Mouse (Mus musculus): ENCODE measurements around the gene Ppif. TPM values are rescaled to one million over a fixed set of nuclear protein-coding genes. Genes with fewer than 3 reads are reported as not detected.

Gene Ppif
- polyA plus RNA-seq, 1 experiment from 2014 or later, result 44.4 TPM

- H3K9ac ChIP-seq (ENCODE audit: low read depth, low read length), result no peak overlapping the region
- no peak overlapping the region for H3K4me2 ChIP-seq (replicated peaks; ENCODE audit: low read depth, low read length)
- H3K9me3 ChIP-seq (ENCODE audit: control insufficient read depth, low read length), result no peaks in the 10 kb centered on the region
- H3K36me3 ChIP-seq (ENCODE audit: control insufficient read depth, insufficient read depth, low read length), result peaks cover 8% of the 10 kb centered on the region; the same call in 1 of the 2 replicates
- H3K27me3 ChIP-seq (ENCODE audit: control insufficient read depth, insufficient read depth, low read length), result no peaks in the 10 kb centered on the region
- peaks cover 33% of the 10 kb centered on the region for H3K4me1 ChIP-seq (ENCODE audit: control insufficient read depth, insufficient read depth, low read length)
- WGBS, result 65% methylated on average over 9 of the region's 9 CpGs
- H3K4me3 ChIP-seq (ENCODE audit: low read length), result no peak overlapping the region
- ATAC-seq (ENCODE audit: low FRiP score, low TSS enrichment), result 0 out of 2 replicates have a peak, but pooled peaks have one; percentile 2
- H3K27ac ChIP-seq (ENCODE audit: low read depth, low read length), result peak overlapping the region; percentile 83
Observed at GRCm38 (mm10) chr14:25719371-25719770, 25.4 kb downstream of the Ppif start.

- no peak for ATAC-seq (ENCODE audit: low FRiP score, low TSS enrichment)
- no peaks in the 10 kb centered on the region for H3K27me3 ChIP-seq (ENCODE audit: control insufficient read depth, insufficient read depth, low read length)
- peaks cover 50% of the 10 kb centered on the region for H3K4me1 ChIP-seq (ENCODE audit: control insufficient read depth, insufficient read depth, low read length)
- no peak overlapping the region for H3K4me3 ChIP-seq (ENCODE audit: low read length)
- no peak overlapping the region for H3K27ac ChIP-seq (ENCODE audit: low read depth, low read length)
- 87% methylated on average over 5 of the region's 5 CpGs for WGBS
- H3K4me2 ChIP-seq (replicated peaks; ENCODE audit: low read depth, low read length), result no peak overlapping the region
- H3K9ac ChIP-seq (ENCODE audit: low read depth, low read length), result no peak overlapping the region
- no peaks in the 10 kb centered on the region for H3K9me3 ChIP-seq (ENCODE audit: control insufficient read depth, low read length)
- peaks cover 2% of the 10 kb centered on the region; the same call in 1 of the 2 replicates for H3K36me3 ChIP-seq (ENCODE audit: control insufficient read depth, insufficient read depth, low read length)
Observed at GRCm38 (mm10) chr14:25720962-25721707, 27.2 kb downstream of the Ppif start.

DNA sequence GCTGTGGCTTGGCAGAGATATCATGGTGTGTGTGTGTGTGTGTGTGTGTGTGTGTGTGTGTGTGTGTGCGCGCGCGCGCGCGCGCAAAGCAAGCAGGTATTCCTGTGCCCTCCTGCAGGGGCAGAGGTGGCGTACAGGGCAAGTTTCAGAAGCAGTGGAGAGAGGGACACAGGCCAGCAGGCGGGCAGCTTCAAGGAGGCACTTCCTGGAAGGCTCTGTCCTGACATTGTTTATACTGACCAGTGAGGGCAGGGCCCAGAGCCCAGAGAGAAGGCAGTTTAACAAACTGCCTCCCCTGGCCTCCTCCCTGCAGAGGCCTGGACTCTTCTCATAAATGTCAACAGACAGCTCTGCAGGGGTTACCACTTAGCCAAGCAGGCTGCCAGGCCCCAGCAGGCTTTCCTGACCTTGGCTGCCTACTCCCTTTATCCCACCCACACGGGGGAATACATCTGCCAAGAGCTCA is 31.1 kb downstream of the Ppif start:
- H3K4me3 ChIP-seq (ENCODE audit: low read length), result no peak overlapping the region
- H3K4me1 ChIP-seq (ENCODE audit: control insufficient read depth, insufficient read depth, low read length), result peaks cover 24% of the 10 kb centered on the region
- H3K4me2 ChIP-seq (replicated peaks; ENCODE audit: low read depth, low read length), result no peak overlapping the region
- no peaks in the 10 kb centered on the region for H3K9me3 ChIP-seq (ENCODE audit: control insufficient read depth, low read length)
- H3K36me3 ChIP-seq (ENCODE audit: control insufficient read depth, insufficient read depth, low read length), result 0 out of 2 replicates have a peak, but pooled peaks cover 2% of the 10 kb centered on the region
- 63% methylated on average over 11 of the region's 11 CpGs for WGBS
- H3K9ac ChIP-seq (ENCODE audit: low read depth, low read length), result no peak overlapping the region
- H3K27me3 ChIP-seq (ENCODE audit: control insufficient read depth, insufficient read depth, low read length), result no peaks in the 10 kb centered on the region
- H3K27ac ChIP-seq (ENCODE audit: low read depth, low read length), result peak overlapping the region; percentile 66; the same call in 1 of the 2 replicates
- ATAC-seq (ENCODE audit: low FRiP score, low TSS enrichment), result peak; percentile 84

DNA sequence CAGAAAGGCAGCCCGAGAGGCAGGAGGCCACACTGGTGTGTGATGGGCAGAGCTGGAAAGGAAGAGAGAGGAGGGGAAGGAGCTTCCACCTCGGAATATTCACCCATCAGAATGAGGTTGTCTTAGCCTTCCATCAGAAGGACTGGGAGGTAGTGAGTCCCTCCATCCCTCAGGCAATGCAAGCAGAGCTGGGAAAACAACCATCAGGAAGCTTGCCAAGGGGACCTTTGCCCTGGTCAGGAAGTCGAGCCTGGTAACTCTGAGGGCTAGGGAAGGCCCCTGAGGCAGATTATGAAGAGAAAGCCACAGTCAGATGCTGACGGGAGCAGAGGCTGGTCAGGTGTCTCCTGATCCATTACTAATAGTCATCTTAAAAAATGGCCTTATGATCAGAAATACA is 31.7 kb downstream of the Ppif start:
- 24% methylated on average over 4 of the region's 4 CpGs for whole genome bisulfite sequencing
- peaks cover 24% of the 10 kb centered on the region for H3K4me1 ChIP-seq (ENCODE audit: control insufficient read depth, insufficient read depth, low read length)
- H3K4me3 ChIP-seq (ENCODE audit: low read length), result no peak overlapping the region
- ATAC-seq (ENCODE audit: low FRiP score, low TSS enrichment), result peak; percentile 7; the same call in 1 of the 2 replicates
- 0 out of 2 replicates have a peak, but pooled peaks cover 2% of the 10 kb centered on the region for H3K36me3 ChIP-seq (ENCODE audit: control insufficient read depth, insufficient read depth, low read length)
- H3K27ac ChIP-seq (ENCODE audit: low read depth, low read length), result peak overlapping the region; percentile 66; the same call in 1 of the 2 replicates
- H3K9ac ChIP-seq (ENCODE audit: low read depth, low read length), result no peak overlapping the region
- H3K27me3 ChIP-seq (ENCODE audit: control insufficient read depth, insufficient read depth, low read length), result no peaks in the 10 kb centered on the region
- H3K9me3 ChIP-seq (ENCODE audit: control insufficient read depth, low read length), result no peaks in the 10 kb centered on the region
- H3K4me2 ChIP-seq (replicated peaks; ENCODE audit: low read depth, low read length), result no peak overlapping the region

DNA sequence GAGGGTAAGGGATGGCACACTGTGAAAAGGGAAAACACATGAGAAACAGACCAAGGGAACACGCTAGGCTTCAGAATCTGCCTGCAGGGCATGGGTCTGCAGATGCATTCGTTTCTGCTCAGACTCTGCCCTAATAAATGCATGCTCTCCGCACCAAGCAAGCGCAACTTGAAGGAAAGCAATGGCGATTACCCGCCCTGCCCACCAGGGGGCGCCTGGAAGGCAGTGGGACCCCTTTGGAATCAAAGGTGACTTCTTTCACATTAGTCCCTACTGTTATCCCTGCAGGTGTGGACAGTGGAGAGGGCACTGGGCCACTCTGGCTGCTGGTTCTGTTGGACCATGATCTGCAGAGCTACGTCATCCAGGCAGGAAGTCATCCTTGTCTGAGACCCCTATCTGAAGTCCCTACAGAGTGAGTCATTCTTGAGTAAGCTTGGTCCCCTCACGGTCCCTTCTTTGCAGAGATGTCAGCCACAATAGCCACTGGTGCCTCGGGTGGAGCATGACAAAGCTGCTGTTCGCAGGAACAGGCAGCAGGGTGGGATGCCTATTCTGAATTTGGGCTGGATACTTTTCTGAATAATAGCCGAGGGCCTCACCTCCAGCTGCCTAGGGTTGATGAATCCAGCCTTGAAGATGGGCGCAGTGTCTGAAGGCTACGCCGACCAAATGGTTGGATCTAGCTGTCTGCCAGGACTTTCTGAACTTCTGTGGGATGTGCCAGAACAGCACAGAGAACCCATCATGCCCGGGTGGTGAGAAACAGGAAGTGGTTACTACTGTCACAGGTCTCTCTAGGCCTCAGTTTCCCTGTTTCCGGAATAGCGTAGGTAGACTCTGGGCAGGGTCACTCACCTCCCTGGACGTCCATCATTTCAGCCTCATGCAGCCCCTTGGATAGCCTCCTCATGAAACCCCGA is 32.5 kb downstream of the Ppif start:
- Histone ChIP-seq H3K27me3 (ENCODE audit: control insufficient read depth, insufficient read depth, low read length) (no peaks in the 10 kb centered on the region), H3K27ac (ENCODE audit: low read depth, low read length) (no peak overlapping the region)
- ATAC-seq (ENCODE audit: low FRiP score, low TSS enrichment), result 0 out of 2 replicates have a peak, but pooled peaks have one; percentile 7

DNA sequence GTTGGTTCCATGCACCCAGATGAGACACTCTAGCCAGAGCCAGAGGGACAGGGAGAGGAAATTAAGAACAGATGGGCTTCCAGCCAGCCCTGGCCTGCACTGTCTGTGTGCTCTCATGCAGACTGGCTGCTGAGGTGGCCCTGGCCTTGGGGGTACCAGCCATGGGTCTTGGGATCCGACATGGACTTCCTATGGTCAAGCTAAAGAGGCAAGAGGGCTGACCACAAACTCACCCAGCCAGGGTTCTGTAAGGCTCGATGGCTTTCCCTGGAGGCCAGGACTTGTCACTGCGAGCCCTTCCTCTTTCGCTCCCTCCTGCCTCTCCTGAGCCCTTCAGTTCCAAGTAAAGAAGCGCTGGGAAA is 33.2 kb downstream of the Ppif start:
- no peak overlapping the region for H3K27ac ChIP-seq (ENCODE audit: low read depth, low read length)
- WGBS, result 85% methylated on average over 5 of the region's 5 CpGs

More for the DNA sequence above, 32.5 kb downstream of the Ppif start:
- H3K4me2 ChIP-seq (replicated peaks; ENCODE audit: low read depth, low read length), result no peak overlapping the region
- peaks cover 24% of the 10 kb centered on the region for H3K4me1 ChIP-seq (ENCODE audit: control insufficient read depth, insufficient read depth, low read length)
- 0 out of 2 replicates have a peak, but pooled peaks cover 2% of the 10 kb centered on the region for H3K36me3 ChIP-seq (ENCODE audit: control insufficient read depth, insufficient read depth, low read length)
- no peaks in the 10 kb centered on the region for H3K9me3 ChIP-seq (ENCODE audit: control insufficient read depth, low read length)
- no peak overlapping the region for H3K4me3 ChIP-seq (ENCODE audit: low read length)
- 57% methylated on average over 20 of the region's 20 CpGs for WGBS
- no peak overlapping the region for H3K9ac ChIP-seq (ENCODE audit: low read depth, low read length)

DNA sequence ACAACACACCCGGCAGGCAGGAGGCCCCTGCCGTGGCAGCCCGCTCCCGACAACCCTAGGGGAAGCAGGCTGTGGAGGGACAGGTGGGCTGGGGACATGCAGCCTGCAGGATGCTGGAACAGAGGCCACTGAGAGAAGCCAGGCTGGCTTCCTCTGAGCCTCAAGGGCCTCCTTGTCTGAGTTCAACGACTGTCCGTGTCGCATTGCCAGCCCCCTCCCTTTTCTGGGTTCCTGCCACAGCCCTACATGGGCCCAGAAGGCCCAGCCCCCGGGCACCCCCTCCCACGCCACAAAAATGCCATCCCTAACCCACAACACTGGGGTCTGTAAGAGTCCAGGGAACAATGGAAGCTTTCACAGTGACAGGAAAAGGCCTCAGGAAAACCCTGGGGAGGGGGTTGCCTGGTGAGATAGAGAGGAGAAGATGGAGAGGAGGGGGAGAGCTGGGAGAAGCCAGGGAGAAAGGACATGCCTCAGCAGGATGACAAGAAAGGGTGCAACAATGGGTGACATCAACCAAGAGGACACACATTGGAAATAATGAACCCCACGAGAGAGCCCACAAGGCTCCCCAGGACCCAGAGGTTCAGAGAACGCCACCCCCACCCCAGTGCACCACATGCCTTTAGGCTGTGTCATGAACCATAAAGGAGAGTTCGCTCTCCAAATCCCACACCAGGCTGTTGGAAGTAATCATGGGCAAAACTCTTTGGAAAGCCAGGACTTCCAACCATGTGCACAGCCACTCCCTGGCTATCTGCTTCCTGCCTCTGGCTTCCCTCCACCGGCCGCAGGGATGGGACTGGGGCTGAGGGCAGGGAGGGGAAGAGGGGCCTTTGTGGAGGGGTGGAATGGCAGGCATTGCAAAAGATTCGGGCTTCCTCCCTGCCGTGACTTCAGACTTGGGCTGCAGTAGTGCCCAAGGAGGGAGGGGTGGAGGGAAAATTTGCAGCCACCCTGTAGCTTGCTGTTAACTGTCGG is 41.1 kb downstream of the Ppif start:
- H3K9ac ChIP-seq (ENCODE audit: low read depth, low read length), result peak overlapping the region; percentile 18; the same call in 1 of the 2 replicates
- peak; percentile 39; the same call in 1 of the 2 replicates for ATAC-seq (ENCODE audit: low FRiP score, low TSS enrichment)
- H3K9me3 ChIP-seq (ENCODE audit: control insufficient read depth, low read length), result no peaks in the 10 kb centered on the region
- H3K4me3 ChIP-seq (ENCODE audit: low read length), result no peak overlapping the region
- peak overlapping the region; percentile 63 for H3K27ac ChIP-seq (ENCODE audit: low read depth, low read length)
- no peaks in the 10 kb centered on the region for H3K27me3 ChIP-seq (ENCODE audit: control insufficient read depth, insufficient read depth, low read length)
- no peak overlapping the region for H3K4me2 ChIP-seq (replicated peaks; ENCODE audit: low read depth, low read length)
- H3K4me1 ChIP-seq (ENCODE audit: control insufficient read depth, insufficient read depth, low read length), result peaks cover 52% of the 10 kb centered on the region
- H3K36me3 ChIP-seq (ENCODE audit: control insufficient read depth, insufficient read depth, low read length), result peaks cover 9% of the 10 kb centered on the region; the same call in 1 of the 2 replicates
- 30% methylated on average over 17 of the region's 17 CpGs for WGBS

More for the DNA sequence above, 33.2 kb downstream of the Ppif start:
- Histone ChIP-seq H3K4me1 (ENCODE audit: control insufficient read depth, insufficient read depth, low read length) (peaks cover 24% of the 10 kb centered on the region), H3K4me2 (replicated peaks; ENCODE audit: low read depth, low read length) (no peak overlapping the region), H3K4me3 (ENCODE audit: low read length) (no peak overlapping the region), H3K9me3 (ENCODE audit: control insufficient read depth, low read length) (no peaks in the 10 kb centered on the region), H3K36me3 (ENCODE audit: control insufficient read depth, insufficient read depth, low read length) (0 out of 2 replicates have a peak, but pooled peaks cover 2% of the 10 kb centered on the region), H3K27me3 (ENCODE audit: control insufficient read depth, insufficient read depth, low read length) (no peaks in the 10 kb centered on the region), H3K9ac (ENCODE audit: low read depth, low read length) (no peak overlapping the region)
- ATAC-seq (ENCODE audit: low FRiP score, low TSS enrichment), result no peak

DNA sequence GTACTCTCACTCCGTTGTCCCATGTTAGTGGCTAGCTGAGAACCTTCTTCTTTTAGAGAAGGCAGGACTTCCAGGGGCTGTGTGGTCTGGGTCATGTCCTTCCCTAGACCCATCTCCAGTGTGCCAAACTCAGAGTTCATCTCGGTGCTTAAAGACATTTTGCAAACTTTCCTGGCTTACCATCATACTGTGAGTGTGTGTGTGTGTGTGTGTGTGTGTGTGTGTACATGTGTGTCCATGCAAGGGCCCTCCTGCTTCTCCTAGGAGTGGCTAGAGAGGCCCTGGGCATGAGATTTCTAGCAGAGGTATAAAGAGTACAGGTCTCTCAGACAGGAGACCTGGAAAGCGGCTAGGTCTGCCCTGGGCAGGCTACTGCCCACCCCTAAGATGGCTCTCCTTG is 42.2 kb downstream of the Ppif start:
- H3K27ac ChIP-seq (ENCODE audit: low read depth, low read length), result peak overlapping the region; percentile 53; the same call in 1 of the 2 replicates
- H3K9ac ChIP-seq (ENCODE audit: low read depth, low read length), result no peak overlapping the region
- H3K4me1 ChIP-seq (ENCODE audit: control insufficient read depth, insufficient read depth, low read length), result peaks cover 56% of the 10 kb centered on the region
- no peak overlapping the region for H3K4me2 ChIP-seq (replicated peaks; ENCODE audit: low read depth, low read length)
- H3K36me3 ChIP-seq (ENCODE audit: control insufficient read depth, insufficient read depth, low read length), result peaks cover 9% of the 10 kb centered on the region; the same call in 1 of the 2 replicates
- no peak overlapping the region for H3K4me3 ChIP-seq (ENCODE audit: low read length)
- 81% methylated on average over 3 of the region's 3 CpGs for WGBS
- no peaks in the 10 kb centered on the region for H3K27me3 ChIP-seq (ENCODE audit: control insufficient read depth, insufficient read depth, low read length)
- no peaks in the 10 kb centered on the region for H3K9me3 ChIP-seq (ENCODE audit: control insufficient read depth, low read length)
- ATAC-seq (ENCODE audit: low FRiP score, low TSS enrichment), result no peak; the same call in 1 of the 2 replicates

All from kidney, embryonic 14.5 days (tissue).